Mouse (Mus musculus): ENCODE measurements at regions not wholly inside any gene's neighbourhood (a gene's known extent, or its start where the extent isn't known, plus 50 kb on each side); places are given as distances from the start of the nearest gene placed in this dataset.

- DNase-seq (ENCODE audit: low spot score), result no peak
- Histone ChIP-seq H3K4me1 (peaks cover 7% of the 10 kb centered on the region; the same call in 1 of the 2 replicates), H3K9me3 (replicated peaks) (0 out of 2 replicates have a peak, but pooled peaks cover 6% of the 10 kb centered on the region), H3K36me3 (no peaks in the 10 kb centered on the region), H3K4me3 (no peak overlapping the region), H3K27ac (replicated peaks) (no peak overlapping the region), H3K27me3 (ENCODE audit: low read depth, poor library complexity, severe bottlenecking) (no peaks in the 10 kb centered on the region)
- 92% methylated on average over 1 of the region's 1 CpGs for WGBS
Measured at GRCm38 (mm10) chr15:88531218-88531617, 68.9 kb upstream of the Zdhhc25 start.

- Histone ChIP-seq H3K27me3 (ENCODE audit: low read depth, poor library complexity, severe bottlenecking) (no peaks in the 10 kb centered on the region), H3K4me3 (no peak overlapping the region), H3K27ac (replicated peaks) (no peak overlapping the region), H3K9me3 (replicated peaks) (0 out of 2 replicates have a peak, but pooled peaks cover 6% of the 10 kb centered on the region), H3K4me1 (peaks cover 7% of the 10 kb centered on the region; the same call in 1 of the 2 replicates), H3K36me3 (no peaks in the 10 kb centered on the region)
- no peak for DNase-seq (ENCODE audit: low spot score)
- 76% methylated on average over 5 of the region's 5 CpGs for WGBS
Measured at GRCm38 (mm10) chr15:88532008-88532407, 68.1 kb upstream of the Zdhhc25 start.

GRCm38 (mm10) chr15:88533354-88533753, 66.7 kb upstream of the Zdhhc25 start:
- Histone ChIP-seq H3K36me3 (no peaks in the 10 kb centered on the region), H3K4me1 (peaks cover 7% of the 10 kb centered on the region; the same call in 1 of the 2 replicates), H3K27ac (replicated peaks) (no peak overlapping the region), H3K27me3 (ENCODE audit: low read depth, poor library complexity, severe bottlenecking) (no peaks in the 10 kb centered on the region), H3K4me3 (no peak overlapping the region), H3K9me3 (replicated peaks) (0 out of 2 replicates have a peak, but pooled peaks cover 6% of the 10 kb centered on the region)
- 80% methylated on average over 7 of the region's 7 CpGs for WGBS
- DNase-seq (ENCODE audit: low spot score), result no peak

GRCm38 (mm10) chr15:88535516-88535915, 64.6 kb upstream of the Zdhhc25 start:
- 0 out of 2 replicates have a peak, but pooled peaks cover 3% of the 10 kb centered on the region for H3K9me3 ChIP-seq (replicated peaks)
- no peak overlapping the region for H3K27ac ChIP-seq (replicated peaks)
- no peaks in the 10 kb centered on the region for H3K36me3 ChIP-seq
- WGBS, result 81% methylated on average over 2 of the region's 2 CpGs
- H3K4me1 ChIP-seq, result peaks cover 7% of the 10 kb centered on the region; the same call in 1 of the 2 replicates
- DNase-seq (ENCODE audit: low spot score), result no peak
- H3K27me3 ChIP-seq (ENCODE audit: low read depth, poor library complexity, severe bottlenecking), result no peaks in the 10 kb centered on the region
- no peak overlapping the region for H3K4me3 ChIP-seq

DNA sequence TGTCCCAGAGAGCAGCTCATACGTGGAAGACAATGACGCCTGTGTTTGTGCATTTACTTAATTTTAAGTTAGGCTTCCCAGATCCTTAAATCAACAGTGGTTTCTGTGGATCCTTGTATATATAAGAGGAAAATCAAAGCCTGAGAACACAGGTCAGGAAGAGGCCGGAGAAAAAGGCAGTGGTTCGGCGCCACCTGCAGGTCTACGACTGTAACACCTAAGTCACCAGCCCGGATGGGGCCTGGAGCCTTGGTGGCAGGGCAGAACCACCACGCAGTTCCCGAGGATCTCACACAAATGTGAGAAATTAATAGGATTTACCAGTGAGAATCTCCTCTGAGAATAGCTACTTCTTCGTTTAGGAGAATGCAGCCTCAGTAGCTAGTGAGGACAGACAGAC, 62.9 kb upstream of the Zdhhc25 start:
- WGBS, result 19% methylated on average over 10 of the region's 10 CpGs
- Histone ChIP-seq H3K9me3 (replicated peaks) (no peaks in the 10 kb centered on the region), H3K4me1 (peaks cover under 1% of the 10 kb centered on the region; the same call in 1 of the 2 replicates), H3K27ac (replicated peaks) (no peak overlapping the region), H3K36me3 (no peaks in the 10 kb centered on the region), H3K27me3 (ENCODE audit: low read depth, poor library complexity, severe bottlenecking) (no peaks in the 10 kb centered on the region), H3K4me3 (no peak overlapping the region)
- peak; percentile 65 for DNase-seq (ENCODE audit: low spot score)

GRCm38 (mm10) chr15:88542567-88542966, 57.5 kb upstream of the Zdhhc25 start:
- no peak overlapping the region for H3K27ac ChIP-seq (replicated peaks)
- no peak overlapping the region for H3K4me3 ChIP-seq
- no peak for DNase-seq (ENCODE audit: low spot score)
- H3K27me3 ChIP-seq (ENCODE audit: low read depth, poor library complexity, severe bottlenecking), result no peaks in the 10 kb centered on the region
- WGBS, result 74% methylated on average over 2 of the region's 2 CpGs
- no peaks in the 10 kb centered on the region for H3K9me3 ChIP-seq (replicated peaks)
- no peaks in the 10 kb centered on the region for H3K4me1 ChIP-seq
- no peaks in the 10 kb centered on the region for H3K36me3 ChIP-seq

DNA sequence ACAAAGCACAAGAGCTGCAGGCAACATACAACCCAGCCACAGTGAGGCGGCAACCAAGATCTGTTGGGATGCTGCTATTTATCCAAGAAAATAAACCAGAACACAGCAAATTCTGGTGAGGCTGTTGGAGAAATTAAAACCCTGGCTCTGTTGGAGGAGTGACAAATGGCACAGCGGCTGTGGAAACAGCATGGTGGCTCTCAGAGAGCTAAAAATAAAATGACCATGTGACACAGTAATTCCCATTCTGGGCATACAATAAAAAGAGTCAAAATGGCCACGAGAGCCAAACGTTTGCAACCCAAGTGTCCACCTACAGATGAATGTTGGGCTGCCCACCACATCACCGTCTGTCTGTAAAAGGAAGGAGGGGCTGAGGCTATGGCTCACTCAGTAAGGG, 55.9 kb upstream of the Zdhhc25 start:
- H3K9me3 ChIP-seq (replicated peaks), result no peaks in the 10 kb centered on the region
- DNase-seq (ENCODE audit: low spot score), result no peak
- no peaks in the 10 kb centered on the region for H3K36me3 ChIP-seq
- H3K4me1 ChIP-seq, result no peaks in the 10 kb centered on the region
- H3K4me3 ChIP-seq, result no peak overlapping the region
- no peak overlapping the region for H3K27ac ChIP-seq (replicated peaks)
- WGBS, result 89% methylated on average over 5 of the region's 5 CpGs
- no peaks in the 10 kb centered on the region for H3K27me3 ChIP-seq (ENCODE audit: low read depth, poor library complexity, severe bottlenecking)

GRCm38 (mm10) chr15:88548261-88548660, 51.8 kb upstream of the Zdhhc25 start:
- no peaks in the 10 kb centered on the region for H3K9me3 ChIP-seq (replicated peaks)
- H3K36me3 ChIP-seq, result no peaks in the 10 kb centered on the region
- no peak overlapping the region for H3K4me3 ChIP-seq
- H3K27ac ChIP-seq (replicated peaks), result no peak overlapping the region
- DNase-seq (ENCODE audit: low spot score), result no peak
- WGBS, result 80% methylated on average over 6 of the region's 6 CpGs
- no peaks in the 10 kb centered on the region for H3K4me1 ChIP-seq
- H3K27me3 ChIP-seq (ENCODE audit: low read depth, poor library complexity, severe bottlenecking), result no peaks in the 10 kb centered on the region

All from midbrain, embryonic 10.5 days (tissue).